Mouse (Mus musculus): ENCODE results near the gene Gm10644. TPM values are rescaled to one million over a fixed set of nuclear protein-coding genes. Genes with fewer than 3 reads are reported as not detected.

The Gm10644 gene
- polyA plus RNA-seq, 1 experiment from 2014 or later = 0.42 TPM

- Histone ChIP-seq H3K36me3 (no peaks in the 10 kb centered on the region), H3K27me3 (replicated peaks) (peaks cover 11% of the 10 kb centered on the region; the same call in 1 of the 2 replicates), H3K4me1 (peaks cover 41% of the 10 kb centered on the region), H3K9ac (peak overlapping the region; percentile 86), H3K4me3 (replicated peaks) (peak overlapping the region; percentile 88), H3K4me2 (peak overlapping the region; percentile 92), H3K9me3 (no peaks in the 10 kb centered on the region), H3K27ac (peak overlapping the region; percentile 97)
- whole genome bisulfite sequencing = 1% methylated on average over 37 of the region's 40 CpGs
- ATAC-seq (ENCODE audit: insufficient read depth, low FRiP score, low read depth) = no peak
Measured at GRCm38 (mm10) chr8:83900957-83901270, 54.1 kb downstream of the Gm10644 start.

GRCm38 (mm10) chr8:83900266-83900956 lies 54.6 kb downstream of the Gm10644 start:
- ATAC-seq (ENCODE audit: insufficient read depth, low FRiP score, low read depth) = 0 out of 2 replicates have a peak, but pooled peaks have one; percentile 1
- peak overlapping the region; percentile 86 for H3K9ac ChIP-seq
- H3K36me3 ChIP-seq = no peaks in the 10 kb centered on the region
- no peaks in the 10 kb centered on the region for H3K9me3 ChIP-seq
- H3K4me2 ChIP-seq = peak overlapping the region; percentile 92
- WGBS = 0% methylated on average over 50 of the region's 100 CpGs
- H3K4me3 ChIP-seq (replicated peaks) = peak overlapping the region; percentile 88
- peak overlapping the region; percentile 97 for H3K27ac ChIP-seq
- H3K27me3 ChIP-seq (replicated peaks) = peaks cover 12% of the 10 kb centered on the region
- peaks cover 41% of the 10 kb centered on the region for H3K4me1 ChIP-seq

- Histone ChIP-seq H3K27me3 (replicated peaks) (peaks cover 18% of the 10 kb centered on the region), H3K9ac (peak within 1 kb of the TSS; percentile 86), H3K27ac (peak within 1 kb of the TSS; percentile 97), H3K4me3 (replicated peaks) (peak within 1 kb of the TSS; percentile 88), H3K4me1 (peaks cover 41% of the 10 kb centered on the region), H3K4me2 (peak within 1 kb of the TSS; percentile 92), H3K9me3 (no peaks in the 10 kb centered on the region), H3K36me3 (no peaks in the 10 kb centered on the region)
- WGBS = under 1% methylated on average over 61 of the region's 70 CpGs
- peak; percentile 86 for ATAC-seq (ENCODE audit: insufficient read depth, low FRiP score, low read depth)
Measured at GRCm38 (mm10) chr8:83899363-83900252, 55.4 kb downstream of the Gm10644 start, which contains the start of gene Adgrl1. Gene Adgrl1 (plus strand): TSS chr8:83900105.

GRCm38 (mm10) chr8:83898985-83899362 lies 56.0 kb downstream of the Gm10644 start:
- WGBS = under 1% methylated on average over 13 of the region's 13 CpGs
- Histone ChIP-seq H3K36me3 (no peaks in the 10 kb centered on the region), H3K4me2 (peak overlapping the region; percentile 92), H3K27me3 (replicated peaks) (peaks cover 23% of the 10 kb centered on the region), H3K4me3 (replicated peaks) (peak overlapping the region; percentile 88), H3K4me1 (peaks cover 41% of the 10 kb centered on the region), H3K27ac (peak overlapping the region; percentile 97), H3K9ac (no peak overlapping the region; the same call in 1 of the 2 replicates), H3K9me3 (no peaks in the 10 kb centered on the region)
- ATAC-seq (ENCODE audit: insufficient read depth, low FRiP score, low read depth) = peak; percentile 66

- H3K4me2 ChIP-seq = peak overlapping the region; percentile 92
Measured at GRCm38 (mm10) chr8:83898456-83898855, 56.5 kb downstream of the Gm10644 start.

GRCm38 (mm10) chr8:83897211-83897610 lies 57.8 kb downstream of the Gm10644 start:
- Histone ChIP-seq H3K27ac (no peak overlapping the region), H3K4me1 (peaks cover 23% of the 10 kb centered on the region), H3K36me3 (no peaks in the 10 kb centered on the region), H3K4me2 (peak overlapping the region; percentile 62), H3K9me3 (no peaks in the 10 kb centered on the region), H3K4me3 (replicated peaks) (peak overlapping the region; percentile 24; the same call in 1 of the 2 replicates), H3K9ac (no peak overlapping the region), H3K27me3 (replicated peaks) (peaks cover 23% of the 10 kb centered on the region)
- no peak for ATAC-seq (ENCODE audit: insufficient read depth, low FRiP score, low read depth)
- WGBS = 3% methylated on average over 26 of the region's 26 CpGs

More at GRCm38 (mm10) chr8:83898456-83898855, 56.5 kb downstream of the Gm10644 start:
- no peak for ATAC-seq (ENCODE audit: insufficient read depth, low FRiP score, low read depth)
- no peaks in the 10 kb centered on the region for H3K36me3 ChIP-seq
- H3K4me3 ChIP-seq (replicated peaks) = peak overlapping the region; percentile 88
- peak overlapping the region; percentile 97 for H3K27ac ChIP-seq
- peaks cover 23% of the 10 kb centered on the region for H3K27me3 ChIP-seq (replicated peaks)
- H3K9ac ChIP-seq = peak overlapping the region; percentile 12; the same call in 1 of the 2 replicates
- peaks cover 36% of the 10 kb centered on the region for H3K4me1 ChIP-seq
- 3% methylated on average over 10 of the region's 10 CpGs for WGBS
- no peaks in the 10 kb centered on the region for H3K9me3 ChIP-seq

GRCm38 (mm10) chr8:83896461-83896860 lies 58.5 kb downstream of the Gm10644 start:
- no peak for ATAC-seq (ENCODE audit: insufficient read depth, low FRiP score, low read depth)
- Histone ChIP-seq H3K27me3 (replicated peaks) (peaks cover 23% of the 10 kb centered on the region), H3K9me3 (no peaks in the 10 kb centered on the region), H3K27ac (no peak overlapping the region), H3K9ac (no peak overlapping the region), H3K36me3 (no peaks in the 10 kb centered on the region), H3K4me2 (no peak overlapping the region), H3K4me1 (peaks cover 17% of the 10 kb centered on the region), H3K4me3 (replicated peaks) (no peak overlapping the region)
- 78% methylated on average over 7 of the region's 7 CpGs for WGBS

- Histone ChIP-seq H3K9me3 (no peaks in the 10 kb centered on the region), H3K4me1 (peaks cover 12% of the 10 kb centered on the region), H3K27ac (no peak overlapping the region), H3K27me3 (replicated peaks) (peaks cover 23% of the 10 kb centered on the region), H3K36me3 (no peaks in the 10 kb centered on the region), H3K4me2 (no peak overlapping the region), H3K9ac (no peak overlapping the region), H3K4me3 (replicated peaks) (no peak overlapping the region)
- WGBS = 4% methylated on average over 5 of the region's 5 CpGs
- no peak for ATAC-seq (ENCODE audit: insufficient read depth, low FRiP score, low read depth)
Measured at GRCm38 (mm10) chr8:83895894-83896293, 59.1 kb downstream of the Gm10644 start.

GRCm38 (mm10) chr8:83893915-83894314 lies 61.1 kb downstream of the Gm10644 start:
- Histone ChIP-seq H3K4me2 (no peak overlapping the region), H3K36me3 (no peaks in the 10 kb centered on the region), H3K9ac (no peak overlapping the region), H3K27ac (no peak overlapping the region), H3K4me1 (peaks cover 12% of the 10 kb centered on the region), H3K9me3 (no peaks in the 10 kb centered on the region), H3K4me3 (replicated peaks) (no peak overlapping the region), H3K27me3 (replicated peaks) (peaks cover 23% of the 10 kb centered on the region)
- WGBS = 0% methylated on average over 5 of the region's 5 CpGs
- no peak for ATAC-seq (ENCODE audit: insufficient read depth, low FRiP score, low read depth)

GRCm38 (mm10) chr8:83892061-83892460 lies 62.9 kb downstream of the Gm10644 start:
- no peak for ATAC-seq (ENCODE audit: insufficient read depth, low FRiP score, low read depth)
- no peak overlapping the region for H3K4me2 ChIP-seq
- H3K36me3 ChIP-seq = no peaks in the 10 kb centered on the region
- no peak overlapping the region for H3K4me3 ChIP-seq (replicated peaks)
- WGBS = 59% methylated on average over 4 of the region's 4 CpGs
- H3K9ac ChIP-seq = no peak overlapping the region
- H3K27me3 ChIP-seq (replicated peaks) = peaks cover 21% of the 10 kb centered on the region
- no peaks in the 10 kb centered on the region for H3K9me3 ChIP-seq
- no peak overlapping the region for H3K27ac ChIP-seq
- H3K4me1 ChIP-seq = peaks cover 1% of the 10 kb centered on the region

- WGBS = 54% methylated on average over 2 of the region's 2 CpGs
- H3K9ac ChIP-seq = no peak overlapping the region
- no peaks in the 10 kb centered on the region for H3K27me3 ChIP-seq (replicated peaks)
- no peaks in the 10 kb centered on the region for H3K4me1 ChIP-seq
- no peak overlapping the region for H3K27ac ChIP-seq
- H3K4me3 ChIP-seq (replicated peaks) = no peak overlapping the region
- H3K36me3 ChIP-seq = no peaks in the 10 kb centered on the region
- no peak overlapping the region for H3K4me2 ChIP-seq
- H3K9me3 ChIP-seq = no peaks in the 10 kb centered on the region
- no peak for ATAC-seq (ENCODE audit: insufficient read depth, low FRiP score, low read depth)
Measured at GRCm38 (mm10) chr8:83888409-83888808, 66.6 kb downstream of the Gm10644 start.
